Mouse (Mus musculus) adrenal gland, adult 8-10 months (tissue): ENCODE measurements around the gene Grik4. TPM values are rescaled to one million over a fixed set of nuclear protein-coding genes. Genes with fewer than 3 reads are reported as not detected.

ENCODE experiments used
- DNase-seq: peaks from one replicate; pipeline ENCODE4 v3.0.0; 2022
- total RNA-seq, 4 experiments: library from RNA; stranded (reverse); gene quantifications; 2 replicates each; pipeline ENCODE4 v1.2.4; 2022

Grik4 gene
- total RNA-seq, 4 experiments from 2014 or later: 2.1 to 3.1 (median 2.4) TPM

- no peak for DNase-seq
These were observed 273.7 kb downstream of the Grik4 start for GRCm38 (mm10) chr9:42670619-42671018.

GRCm38 (mm10) chr9:42661481-42661880 is 282.8 kb downstream of the Grik4 start:
- no peak for DNase-seq

- DNase-seq: peak; percentile 4
These were observed 291.5 kb downstream of the Grik4 start for GRCm38 (mm10) chr9:42652756-42653155.

- no peak for DNase-seq
These were observed 292.0 kb downstream of the Grik4 start for GRCm38 (mm10) chr9:42652309-42652708.

- DNase-seq: no peak
These were observed 294.4 kb downstream of the Grik4 start for GRCm38 (mm10) chr9:42649872-42650271.

- no peak for DNase-seq
These were observed 296.2 kb downstream of the Grik4 start for GRCm38 (mm10) chr9:42648051-42648450.

- no peak for DNase-seq
These were observed 296.7 kb downstream of the Grik4 start for GRCm38 (mm10) chr9:42647596-42647995.

- no peak for DNase-seq
These were observed 297.5 kb downstream of the Grik4 start for GRCm38 (mm10) chr9:42646821-42647220.

GRCm38 (mm10) chr9:42645161-42645560 is 299.1 kb downstream of the Grik4 start:
- no peak for DNase-seq

GRCm38 (mm10) chr9:42642821-42643220 is 301.5 kb downstream of the Grik4 start:
- no peak for DNase-seq

GRCm38 (mm10) chr9:42641550-42642117 is 302.7 kb downstream of the Grik4 start:
- no peak for DNase-seq

GRCm38 (mm10) chr9:42636446-42636845 is 307.8 kb downstream of the Grik4 start:
- DNase-seq: no peak

GRCm38 (mm10) chr9:42631479-42631878 is 312.8 kb downstream of the Grik4 start:
- DNase-seq: no peak

- no peak for DNase-seq
These were observed 316.7 kb downstream of the Grik4 start for GRCm38 (mm10) chr9:42627634-42628033.

GRCm38 (mm10) chr9:42627146-42627545 is 317.1 kb downstream of the Grik4 start:
- no peak for DNase-seq

GRCm38 (mm10) chr9:42626226-42626775 is 318.0 kb downstream of the Grik4 start:
- no peak for DNase-seq

GRCm38 (mm10) chr9:42614409-42614808 is 329.9 kb downstream of the Grik4 start:
- no peak for DNase-seq

- no peak for DNase-seq
These were observed 330.5 kb downstream of the Grik4 start for GRCm38 (mm10) chr9:42613827-42614226.

- DNase-seq: no peak
These were observed 331.8 kb downstream of the Grik4 start for GRCm38 (mm10) chr9:42612482-42612991.

- DNase-seq: no peak
These were observed 342.8 kb downstream of the Grik4 start for GRCm38 (mm10) chr9:42601445-42601844.

GRCm38 (mm10) chr9:42597525-42597924 is 346.8 kb downstream of the Grik4 start:
- no peak for DNase-seq

- no peak for DNase-seq
These were observed 365.8 kb downstream of the Grik4 start for GRCm38 (mm10) chr9:42578511-42578910.

GRCm38 (mm10) chr9:42578106-42578505 is 366.2 kb downstream of the Grik4 start:
- DNase-seq: no peak

- no peak for DNase-seq
These were observed 370.5 kb downstream of the Grik4 start for GRCm38 (mm10) chr9:42573616-42574350.
